Mouse (Mus musculus) lung, postnatal 0 days (tissue): Measurements from ENCODE around the gene Fam131a.

ENCODE experiments used
- CTCF ChIP-seq: IDR thresholded peaks from 2 replicates; pipeline ENCODE4 v1.5.1; 2016; ENCODE audit warnings: antibody characterized with exemption, mild to moderate bottlenecking
- EP300 ChIP-seq: IDR thresholded peaks from 2 replicates; pipeline ENCODE4 v1.6.1; 2016; ENCODE audit warnings: antibody characterized with exemption, mild to moderate bottlenecking, control low read depth

DNA sequence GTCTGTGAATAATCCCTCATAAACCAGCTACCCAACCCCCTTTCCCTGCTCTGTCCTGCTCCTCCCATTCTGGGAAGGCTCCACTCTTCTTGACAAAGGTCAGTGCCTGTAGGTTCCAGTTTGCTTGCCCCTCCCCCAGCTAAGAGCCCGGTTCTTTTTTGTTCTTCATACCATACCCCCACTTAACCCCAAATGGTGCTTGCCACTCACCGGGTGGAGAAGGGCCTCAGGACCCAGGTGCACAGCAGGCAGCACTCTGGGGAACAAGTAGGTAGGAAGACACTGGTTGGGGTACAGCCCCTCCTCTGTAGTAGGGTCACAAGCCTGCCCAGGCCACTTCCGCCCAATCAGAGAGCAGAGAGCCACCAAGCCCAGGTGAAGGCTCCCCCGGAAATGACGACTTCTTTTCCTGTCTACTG lies 37.3 kb downstream of the Fam131a start:
- TF ChIP-seq CTCF = no peak
- no peak for TF ChIP-seq EP300
